Mouse (Mus musculus) forebrain, postnatal 0 days (tissue): ENCODE measurements around the gene Card11. TPM values are rescaled to one million over a fixed set of nuclear protein-coding genes. Genes with fewer than 3 reads are reported as not detected.

Experiments used
- ATAC-seq: fragments of 200-750 bp; cut with Nextera tagmentation; 2 replicates; pipeline ENCODE4 v1.8.0; 2017; ENCODE audit warnings: mild to moderate bottlenecking, moderate library complexity
- DNase-seq: peaks from one replicate; pipeline ENCODE4 v3.0.0-alpha.2; 2015
- H3K27ac ChIP-seq: fragments of 300-500 bp; sonication (generic); 2 replicates; pipeline ENCODE4 v1.5.1; 2014; ENCODE audit warnings: low read depth, mild to moderate bottlenecking, antibody characterized with exemption, low read length, moderate library complexity, mixed read lengths
- H3K27me3 ChIP-seq: fragments of 300-500 bp; sonication (generic); 2 replicates; pipeline ENCODE4 v1.6.1; 2014; ENCODE audit warnings: mild to moderate bottlenecking, low read length, mixed read lengths; ENCODE audit not compliant: insufficient read depth
- H3K36me3 ChIP-seq: fragments of 300-500 bp; sonication (generic); 2 replicates; pipeline ENCODE4 v1.6.1; 2014; ENCODE audit warnings: mild to moderate bottlenecking, moderate library complexity; ENCODE audit not compliant: insufficient read depth
- H3K4me1 ChIP-seq: fragments of 300-500 bp; sonication (generic); 2 replicates; pipeline ENCODE4 v1.6.1; 2014; ENCODE audit warnings: antibody characterized with exemption; ENCODE audit not compliant: insufficient read depth
- H3K4me2 ChIP-seq: fragments of 300-500 bp; sonication (generic); 2 replicates; pipeline ENCODE4 v1.6.1; 2014; ENCODE audit warnings: low read depth, mild to moderate bottlenecking, moderate library complexity
- H3K4me3 ChIP-seq: fragments of 300-500 bp; sonication (generic); 2 replicates; pipeline ENCODE4 v1.5.1; 2014; ENCODE audit warnings: low read depth, low read length, mixed read lengths
- H3K9ac ChIP-seq: fragments of 300-500 bp; sonication (generic); 2 replicates; pipeline ENCODE4 v1.6.1; 2014; ENCODE audit warnings: mild to moderate bottlenecking
- H3K9me3 ChIP-seq: fragments of 300-500 bp; sonication (generic); 2 replicates; pipeline ENCODE4 v1.6.1; 2016; ENCODE audit warnings: low read length
- CTCF ChIP-seq: sonication (generic); IDR thresholded peaks from 2 replicates; pipeline ENCODE4 v1.5.1; 2016; ENCODE audit warnings: antibody characterized with exemption, control low read depth, low read depth
- WGBS: fragments of 180-500 bp; shearing (Covaris S2); extraction: QIAGEN DNeasy Blood & Tissue Kit; methylation state at CpG from one replicate; pipeline ENCODE4 v1.1.7; 2014; 5-methylcytosine and 5-hydroxymethylcytosine counted together
- polyA plus RNA-seq: library from polyadenylated mRNA; unstranded; fragments of >200 nt; fragmentation: Nextera tagmentation; extraction: Ambion mirVana; gene quantifications from 2 replicates; pipeline ENCODE4 v1.2.1, GENCODE M21; 2015
- total RNA-seq: library from RNA; depleted of rRNA; stranded (reverse); fragments of >200 nt; gene quantifications from 2 replicates; pipeline ENCODE4 v1.2.3, GENCODE M21; 2014

Card11 gene
- total and polyA plus RNA-seq, 2 experiments from 2014 or later = not detected

GRCm38 (mm10) chr5:140871241-140871640 is 129.1 kb downstream of the Card11 start:
- WGBS = 75% methylated on average over 6 of the region's 6 CpGs
- TF ChIP-seq CTCF = no peak
- Histone ChIP-seq H3K4me1 (no peaks in the 10 kb centered on the region), H3K9me3 (no peaks in the 10 kb centered on the region), H3K36me3 (no peaks in the 10 kb centered on the region), H3K4me3 (no peak overlapping the region), H3K4me2 (no peak overlapping the region), H3K9ac (no peak overlapping the region), H3K27me3 (peaks cover 10% of the 10 kb centered on the region; the same call in 1 of the 2 replicates), H3K27ac (no peak overlapping the region)
- no peak for DNase-seq
- ATAC-seq = no peak

GRCm38 (mm10) chr5:140869034-140869433 is 131.3 kb downstream of the Card11 start:
- Histone ChIP-seq H3K36me3 (no peaks in the 10 kb centered on the region), H3K4me3 (no peak overlapping the region), H3K4me1 (no peaks in the 10 kb centered on the region), H3K9me3 (no peaks in the 10 kb centered on the region), H3K4me2 (no peak overlapping the region), H3K27me3 (peaks cover 10% of the 10 kb centered on the region; the same call in 1 of the 2 replicates), H3K27ac (no peak overlapping the region), H3K9ac (no peak overlapping the region)
- ATAC-seq = no peak
- peak; percentile 82 for DNase-seq
- peak; percentile 91 for TF ChIP-seq CTCF
- 67% methylated on average over 2 of the region's 2 CpGs for WGBS

- Histone ChIP-seq H3K4me2 (no peak overlapping the region), H3K27me3 (no peaks in the 10 kb centered on the region), H3K4me1 (no peaks in the 10 kb centered on the region), H3K36me3 (no peaks in the 10 kb centered on the region), H3K4me3 (no peak overlapping the region), H3K9ac (no peak overlapping the region), H3K27ac (no peak overlapping the region), H3K9me3 (no peaks in the 10 kb centered on the region)
- peak; percentile 59 for TF ChIP-seq CTCF
- ATAC-seq (no peak), DNase-seq (peak; percentile 20)
- WGBS = 87% methylated on average over 5 of the region's 5 CpGs
These were observed 140.7 kb downstream of the Card11 start for GRCm38 (mm10) chr5:140859730-140860129.

GRCm38 (mm10) chr5:140858335-140858734 is 142.0 kb downstream of the Card11 start:
- no peak for TF ChIP-seq CTCF
- DNase-seq (no peak), ATAC-seq (no peak)
- 94% methylated on average over 3 of the region's 3 CpGs for WGBS
- Histone ChIP-seq H3K36me3 (no peaks in the 10 kb centered on the region), H3K27ac (no peak overlapping the region), H3K4me2 (no peak overlapping the region), H3K4me3 (no peak overlapping the region), H3K9ac (no peak overlapping the region), H3K27me3 (no peaks in the 10 kb centered on the region), H3K4me1 (no peaks in the 10 kb centered on the region), H3K9me3 (no peaks in the 10 kb centered on the region)

GRCm38 (mm10) chr5:140857432-140858154 is 142.8 kb downstream of the Card11 start:
- Histone ChIP-seq H3K4me3 (no peak overlapping the region), H3K36me3 (no peaks in the 10 kb centered on the region), H3K27ac (no peak overlapping the region), H3K4me1 (no peaks in the 10 kb centered on the region), H3K9ac (no peak overlapping the region), H3K27me3 (no peaks in the 10 kb centered on the region), H3K4me2 (no peak overlapping the region), H3K9me3 (no peaks in the 10 kb centered on the region)
- DNase-seq = peak; percentile 29
- TF ChIP-seq CTCF = peak; percentile 29
- WGBS = 57% methylated on average over 8 of the region's 8 CpGs
- peak; percentile 55 for ATAC-seq

- no peak overlapping the region for H3K4me3 ChIP-seq
- no peaks in the 10 kb centered on the region for H3K4me1 ChIP-seq
- TF ChIP-seq CTCF = no peak
- 36% methylated on average over 11 of the region's 11 CpGs for WGBS
- H3K27ac ChIP-seq = no peak overlapping the region
- DNase-seq (no peak), ATAC-seq (no peak)
- H3K36me3 ChIP-seq = no peaks in the 10 kb centered on the region
- no peaks in the 10 kb centered on the region for H3K27me3 ChIP-seq
- no peak overlapping the region for H3K9ac ChIP-seq
- H3K4me2 ChIP-seq = no peak overlapping the region
- 0 out of 2 replicates have a peak, but pooled peaks cover 3% of the 10 kb centered on the region for H3K9me3 ChIP-seq
These were observed 144.4 kb downstream of the Card11 start for GRCm38 (mm10) chr5:140855909-140856530.

- H3K36me3 ChIP-seq = no peaks in the 10 kb centered on the region
- H3K4me2 ChIP-seq = no peak overlapping the region
- no peaks in the 10 kb centered on the region for H3K4me1 ChIP-seq
- ATAC-seq (no peak), DNase-seq (no peak)
- 69% methylated on average over 4 of the region's 4 CpGs for WGBS
- H3K27ac ChIP-seq = no peak overlapping the region
- H3K27me3 ChIP-seq = no peaks in the 10 kb centered on the region
- 0 out of 2 replicates have a peak, but pooled peaks cover 3% of the 10 kb centered on the region for H3K9me3 ChIP-seq
- no peak for TF ChIP-seq CTCF
- no peak overlapping the region for H3K9ac ChIP-seq
- no peak overlapping the region for H3K4me3 ChIP-seq
These were observed 145.7 kb downstream of the Card11 start for GRCm38 (mm10) chr5:140854700-140855099.
